In the genomic region with DNA sequence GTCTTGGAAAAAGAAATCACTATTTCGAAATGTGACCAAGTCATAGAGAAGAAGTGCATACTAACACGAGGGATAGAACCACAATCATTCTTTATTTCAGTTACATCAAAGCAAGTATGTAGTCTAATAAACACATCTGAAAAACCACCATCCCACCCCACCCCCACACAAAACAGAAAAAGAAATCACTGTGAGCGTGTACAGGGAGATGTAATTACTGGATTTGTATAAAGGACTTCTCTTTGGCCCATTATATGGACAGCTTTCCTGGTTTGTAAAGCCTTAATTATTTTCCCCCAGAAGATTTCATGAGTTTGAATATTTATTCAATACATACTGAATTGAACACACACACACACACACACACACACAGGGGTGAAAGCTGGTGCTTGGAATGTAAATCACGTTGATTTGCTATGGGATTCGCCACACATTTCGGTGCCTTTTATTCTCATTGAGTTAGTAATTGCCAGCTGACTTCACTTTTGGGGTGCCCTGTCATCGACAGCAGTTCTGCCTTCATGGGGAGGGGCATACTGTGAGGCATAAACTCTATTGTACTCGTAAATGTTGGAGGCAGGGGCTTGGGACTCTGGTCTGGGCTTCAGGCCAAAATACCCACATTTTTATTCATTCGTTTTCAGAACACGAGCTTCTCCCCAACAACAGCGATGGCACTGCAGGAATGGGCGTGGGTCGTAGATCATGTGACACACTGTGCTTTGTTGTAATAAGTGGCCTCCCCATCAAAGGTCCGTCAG, we compare ENCODE assay signal across 13 mouse cellular contexts.
DNase-seq lines count a peak whose midpoint lies in the region; ATAC-seq and TF ChIP-seq lines count a peak whose summit lies in the region.
"Had no signal": no experiment of that assay in that cellular context is flagged by ENCODE, and none has a peak within 500 bp of the region (broad histone marks: within the 10 kb centered on the region; RNA-seq: fewer than 3 reads in every experiment).

No protein-coding gene starts in this region.

- H3K9me3 ChIP-seq in embryonic facial prominence, embryonic 14.5 days (ENCODE audit: control insufficient read depth, low read length), result no peaks in the 10 kb centered on the region
- no peaks in the 10 kb centered on the region for H3K9me3 ChIP-seq in hindbrain, embryonic 15.5 days
- H3K9me3 ChIP-seq in neural tube, embryonic 12.5 days, result no peaks in the 10 kb centered on the region
- H3K9me3 ChIP-seq in stomach, postnatal 0 days (ENCODE audit: control insufficient read depth, low read length), result no peaks in the 10 kb centered on the region
- H3K9me3 ChIP-seq: limb, embryonic 12.5 days had no signal

- no peak for TF ChIP-seq CTCF in layer of hippocampus, adult 2 months (conservative IDR thresholded peaks at IDR 0.05)
- no peak for TF ChIP-seq CTCF in stomach, postnatal 0 days (IDR thresholded peaks at IDR 0.05; ENCODE audit: low read depth)

- TF ChIP-seq EP300 in stomach, postnatal 0 days (optimal IDR thresholded peaks at IDR 0.05), result no peak

- H3K9ac ChIP-seq in embryonic facial prominence, embryonic 14.5 days (ENCODE audit: low read depth, low read length), result no peak overlapping the region
- H3K9ac ChIP-seq in hindbrain, embryonic 15.5 days, result no peak overlapping the region
- no peak overlapping the region for H3K9ac ChIP-seq in neural tube, embryonic 12.5 days
- H3K9ac ChIP-seq in stomach, postnatal 0 days (ENCODE audit: low read length), result no peak overlapping the region
- H3K9ac ChIP-seq: limb, embryonic 12.5 days had no signal

- peak overlapping the region; percentile 67; the same call in 1 of the 2 replicates for H3K27ac ChIP-seq in layer of hippocampus, adult 2 months
- H3K27ac ChIP-seq in embryonic facial prominence, embryonic 14.5 days (replicated peaks; ENCODE audit: low read depth, low read length), result no peak overlapping the region
- peak overlapping the region; percentile 7; the same call in 1 of the 2 replicates for H3K27ac ChIP-seq in hindbrain, embryonic 15.5 days (replicated peaks)
- H3K27ac ChIP-seq in neural tube, embryonic 12.5 days, result no peak overlapping the region
- H3K27ac ChIP-seq in stomach, postnatal 0 days (replicated peaks), result no peak overlapping the region
- H3K27ac ChIP-seq: limb, embryonic 12.5 days had no signal

- peak; percentile 45 to 71 for DNase-seq in layer of hippocampus, adult 2 months (ENCODE audit: low spot score in 2 of 2)
- DNase-seq in layer of hippocampus, adult 8-10 months (ENCODE audit: low spot score in 2 of 2), result no peak
- DNase-seq in embryonic facial prominence, embryonic 14.5 days (ENCODE audit: low spot score), result peak; percentile 52
- DNase-seq in stomach, postnatal 0 days (ENCODE audit: low spot score), result no peak
- no peak for DNase-seq in gastrocnemius, adult 8-10 months (ENCODE audit: low spot score in 2 of 2)
- DNase-seq: gastrocnemius, postnatal 36 days; kidney, adult 11 months; kidney, postnatal 36 days; lung, adult 2 months; thymus, postnatal 14 days had no signal

- 59% methylated on average over 14 of the region's 14 CpGs for WGBS in embryonic facial prominence, embryonic 14.5 days
- WGBS in hindbrain, embryonic 15.5 days, result 32% methylated on average over 14 of the region's 14 CpGs
- 38% methylated on average over 14 of the region's 14 CpGs for WGBS in neural tube, embryonic 12.5 days
- 64% methylated on average over 14 of the region's 14 CpGs for WGBS in stomach, postnatal 0 days

- no peaks in the 10 kb centered on the region for H3K4me1 ChIP-seq in embryonic facial prominence, embryonic 14.5 days (ENCODE audit: control insufficient read depth, insufficient read depth, low read length)
- H3K4me1 ChIP-seq in hindbrain, embryonic 15.5 days (replicated peaks), result peaks cover 45% of the 10 kb centered on the region
- peaks cover 32% of the 10 kb centered on the region for H3K4me1 ChIP-seq in neural tube, embryonic 12.5 days
- H3K4me1 ChIP-seq in stomach, postnatal 0 days (replicated peaks; ENCODE audit: control insufficient read depth, insufficient read depth), result no peaks in the 10 kb centered on the region

- no peaks in the 10 kb centered on the region for H3K36me3 ChIP-seq in embryonic facial prominence, embryonic 14.5 days (ENCODE audit: control insufficient read depth, insufficient read depth, low read length)
- H3K36me3 ChIP-seq in hindbrain, embryonic 15.5 days, result peaks cover 9% of the 10 kb centered on the region; the same call in 1 of the 2 replicates
- H3K36me3 ChIP-seq in neural tube, embryonic 12.5 days, result peaks cover 11% of the 10 kb centered on the region
- no peaks in the 10 kb centered on the region for H3K36me3 ChIP-seq in stomach, postnatal 0 days (ENCODE audit: control insufficient read depth, insufficient read depth, low read length)
- H3K36me3 ChIP-seq: limb, embryonic 12.5 days had no signal

- ATAC-seq in embryonic facial prominence, embryonic 14.5 days (ENCODE audit: low read depth), result peak; percentile 37; the same call in 1 of the 2 replicates
- ATAC-seq in hindbrain, embryonic 15.5 days (ENCODE audit: low FRiP score, low read depth), result peak; percentile 70
- ATAC-seq in neural tube, embryonic 12.5 days (ENCODE audit: low FRiP score, low read depth), result peak; percentile 81
- ATAC-seq in stomach, postnatal 0 days (ENCODE audit: low FRiP score, low TSS enrichment), result no peak

- no peaks in the 10 kb centered on the region for H3K27me3 ChIP-seq in embryonic facial prominence, embryonic 14.5 days (replicated peaks; ENCODE audit: control insufficient read depth, insufficient read depth, low read length)
- H3K27me3 ChIP-seq in hindbrain, embryonic 15.5 days, result no peaks in the 10 kb centered on the region
- no peaks in the 10 kb centered on the region for H3K27me3 ChIP-seq in neural tube, embryonic 12.5 days (replicated peaks)
- no peaks in the 10 kb centered on the region for H3K27me3 ChIP-seq in stomach, postnatal 0 days (ENCODE audit: control insufficient read depth, insufficient read depth, low read length)
- H3K27me3 ChIP-seq: limb, embryonic 12.5 days had no signal

- no peak overlapping the region for H3K4me2 ChIP-seq in embryonic facial prominence, embryonic 14.5 days (ENCODE audit: low read depth, low read length)
- no peak overlapping the region for H3K4me2 ChIP-seq in hindbrain, embryonic 15.5 days
- no peak overlapping the region; the same call in 1 of the 2 replicates for H3K4me2 ChIP-seq in neural tube, embryonic 12.5 days (replicated peaks)
- no peak overlapping the region for H3K4me2 ChIP-seq in stomach, postnatal 0 days (replicated peaks; ENCODE audit: low read depth)
- H3K4me2 ChIP-seq: limb, embryonic 12.5 days had no signal

- no peak overlapping the region; the same call in 1 of the 2 replicates for H3K4me3 ChIP-seq in layer of hippocampus, adult 2 months
- no peak overlapping the region for H3K4me3 ChIP-seq in embryonic facial prominence, embryonic 14.5 days (ENCODE audit: low read depth, low read length)
- H3K4me3 ChIP-seq in hindbrain, embryonic 15.5 days, result no peak overlapping the region
- no peak overlapping the region for H3K4me3 ChIP-seq in neural tube, embryonic 12.5 days
- H3K4me3 ChIP-seq in stomach, postnatal 0 days (ENCODE audit: low read depth, low read length), result no peak overlapping the region
- H3K4me3 ChIP-seq: limb, embryonic 12.5 days had no signal

Comparison
In these comparisons a context has a peak if more than half of its experiments do, and no peak if none do; other contexts are left out.
1. DNase-seq: peak in layer of hippocampus, adult 2 months (2 of 2) and embryonic facial prominence, embryonic 14.5 days (single experiment); none in layer of hippocampus, adult 8-10 months (0 of 2), stomach, postnatal 0 days (single experiment) and gastrocnemius, adult 8-10 months (0 of 2).
2. H3K27ac ChIP-seq: peak in layer of hippocampus, adult 2 months (single experiment) and hindbrain, embryonic 15.5 days (single experiment); none in embryonic facial prominence, embryonic 14.5 days (single experiment), neural tube, embryonic 12.5 days (single experiment) and stomach, postnatal 0 days (single experiment).